Mouse (Mus musculus) neural tube, embryonic 14.5 days (tissue): ENCODE data around the gene Synj2bp. TPM values are rescaled to one million over a fixed set of nuclear protein-coding genes. Genes with fewer than 3 reads are reported as not detected.
"Not testable (repeated sequence)": the region's sequence is repeated elsewhere in the genome, so short reads cannot be mapped to it uniquely, and the experiment has no call there.

Experiments used
- ATAC-seq: fragments of 200-750 bp; cut with Nextera tagmentation; 2 replicates; pipeline ENCODE4 v1.8.0; 2017; ENCODE audit warnings: low read depth, mild to moderate bottlenecking, moderate TSS enrichment, moderate library complexity
- H3K27ac ChIP-seq: fragments of 300-500 bp; sonication (generic); 2 replicates; pipeline ENCODE4 v1.5.1; 2014; ENCODE audit warnings: low read depth, mild to moderate bottlenecking, control low read depth, low read length, moderate library complexity, mixed read lengths
- H3K27me3 ChIP-seq: fragments of 300-500 bp; sonication (generic); 2 replicates; pipeline ENCODE4 v1.6.1; 2014; ENCODE audit warnings: low read length; ENCODE audit not compliant: control insufficient read depth, insufficient read depth
- H3K36me3 ChIP-seq: fragments of 300-500 bp; sonication (generic); 2 replicates; pipeline ENCODE4 v1.6.1; 2014; ENCODE audit warnings: low read length, mixed read lengths; ENCODE audit not compliant: control insufficient read depth, insufficient read depth
- H3K4me1 ChIP-seq: fragments of 300-500 bp; sonication (generic); 2 replicates; pipeline ENCODE4 v1.6.1; 2014; ENCODE audit warnings: low read length; ENCODE audit not compliant: control insufficient read depth, insufficient read depth
- H3K4me2 ChIP-seq: fragments of 300-500 bp; sonication (generic); 2 replicates; pipeline ENCODE4 v1.6.1; 2014; ENCODE audit warnings: mild to moderate bottlenecking, low read depth, low read length, control low read depth
- H3K4me3 ChIP-seq: fragments of 300-500 bp; sonication (generic); 2 replicates; pipeline ENCODE4 v1.5.1; 2014; ENCODE audit warnings: low read depth, low read length, control low read depth, mixed read lengths
- H3K9ac ChIP-seq: fragments of 300-500 bp; sonication (generic); replicated peaks from 2 replicates; pipeline ENCODE4 v1.6.1; 2014; ENCODE audit warnings: low read depth, mild to moderate bottlenecking, control low read depth, low read length, mixed read lengths
- H3K9me3 ChIP-seq: fragments of 300-500 bp; sonication (generic); 2 replicates; pipeline ENCODE4 v1.6.1; 2016; ENCODE audit warnings: low read length; ENCODE audit not compliant: control insufficient read depth
- WGBS: fragments of 180-500 bp; shearing (Covaris S2); extraction: QIAGEN DNeasy Blood & Tissue Kit; methylation state at CpG from one replicate; pipeline ENCODE4 v1.1.7; 2014; 5-methylcytosine and 5-hydroxymethylcytosine counted together
- polyA plus RNA-seq: library from polyadenylated mRNA; unstranded; fragments of >200 nt; fragmentation: Nextera tagmentation; extraction: Ambion mirVana; gene quantifications from 2 replicates; pipeline ENCODE4 v1.2.1, GENCODE M21; 2014

Gene Synj2bp
- polyA plus RNA-seq = 37.1 and 40.5 TPM in 2 replicates

DNA sequence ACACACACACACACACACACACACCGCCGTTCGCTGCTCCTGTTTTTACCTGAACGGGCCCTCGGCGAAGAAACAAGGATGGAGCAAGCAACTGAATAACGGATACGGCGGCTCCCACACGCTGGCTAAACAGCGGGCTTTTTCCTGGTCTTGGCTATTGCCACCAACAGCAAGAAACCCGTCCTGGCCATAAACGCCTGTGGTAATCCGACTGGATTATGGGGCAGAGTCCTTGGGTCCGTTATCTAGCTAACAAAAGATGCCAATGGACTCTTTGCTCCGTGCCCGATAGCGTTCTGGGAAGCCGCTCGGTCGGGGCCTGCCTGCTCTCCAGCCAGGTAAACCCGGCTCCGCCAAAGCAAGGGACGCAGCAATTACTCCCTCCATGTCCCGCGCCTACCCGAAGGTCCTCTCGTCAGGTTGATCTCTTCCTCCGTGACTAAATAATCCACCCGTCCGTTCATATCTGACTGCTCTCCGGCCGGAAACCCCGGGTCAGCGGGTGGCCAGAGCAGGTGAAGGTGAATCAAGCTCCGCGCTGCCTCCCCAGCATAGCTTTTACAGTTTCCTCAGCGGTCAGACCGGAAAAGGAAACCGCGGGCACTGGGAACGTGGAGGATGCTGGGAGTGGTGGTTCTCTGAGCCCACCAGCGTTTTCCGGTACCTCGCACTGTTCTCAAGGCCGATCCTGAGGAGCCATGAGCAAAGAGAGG is at the start of gene Synj2bp, which contains the start of gene Gm20498:
Gene Synj2bp (minus strand): TSS at position 596 of the 713 bp plus-strand sequence.
Gene Gm20498 (minus strand): TSS at position 590 of the 713 bp plus-strand sequence.
- peak within 1 kb of the TSS; percentile 69; the same call in 1 of the 2 replicates for H3K27ac ChIP-seq

GRCm38 (mm10) chr12:81568374-81568773 is 35.7 kb upstream of the Synj2bp start, which contains the start of gene Adam21:
Gene Adam21, minus strand, starts transcription at chr12:81568474.
- Histone ChIP-seq H3K4me3 (no peak within 1 kb of the TSS), H3K4me2 (no peak within 1 kb of the TSS), H3K36me3 (peaks cover 3% of the 10 kb centered on the region; the same call in 1 of the 2 replicates), H3K27me3 (no peaks in the 10 kb centered on the region), H3K9ac (no peak within 1 kb of the TSS), H3K4me1 (no peaks in the 10 kb centered on the region), H3K9me3 (no peaks in the 10 kb centered on the region), H3K27ac (no peak within 1 kb of the TSS)
- WGBS = 89% methylated on average over 1 of the region's 1 CpGs
- ATAC-seq = no peak

More for the DNA sequence above, at the start of gene Synj2bp, which contains the start of gene Gm20498:
- Histone ChIP-seq H3K4me2 (peak within 1 kb of the TSS; percentile 65), H3K4me1 (peaks cover 7% of the 10 kb centered on the region; the same call in 1 of the 2 replicates), H3K27me3 (no peaks in the 10 kb centered on the region), H3K9me3 (no peaks in the 10 kb centered on the region), H3K36me3 (no peaks in the 10 kb centered on the region), H3K4me3 (peak within 1 kb of the TSS; percentile 79), H3K9ac (peak within 1 kb of the TSS; percentile 76)
- 0% methylated on average over 46 of the region's 46 CpGs for WGBS
- peak; percentile 97 for ATAC-seq

GRCm38 (mm10) chr12:81567931-81568330 is 35.2 kb upstream of the Synj2bp start:
- no peak overlapping the region for H3K27ac ChIP-seq
- no peaks in the 10 kb centered on the region for H3K4me1 ChIP-seq
- peaks cover 3% of the 10 kb centered on the region; the same call in 1 of the 2 replicates for H3K36me3 ChIP-seq
- H3K27me3 ChIP-seq = no peaks in the 10 kb centered on the region
- no peak for ATAC-seq
- no peaks in the 10 kb centered on the region for H3K9me3 ChIP-seq
- 87% methylated on average over 5 of the region's 5 CpGs for WGBS
- H3K4me2 ChIP-seq = no peak overlapping the region
- no peak overlapping the region for H3K4me3 ChIP-seq
- no peak overlapping the region for H3K9ac ChIP-seq

DNA sequence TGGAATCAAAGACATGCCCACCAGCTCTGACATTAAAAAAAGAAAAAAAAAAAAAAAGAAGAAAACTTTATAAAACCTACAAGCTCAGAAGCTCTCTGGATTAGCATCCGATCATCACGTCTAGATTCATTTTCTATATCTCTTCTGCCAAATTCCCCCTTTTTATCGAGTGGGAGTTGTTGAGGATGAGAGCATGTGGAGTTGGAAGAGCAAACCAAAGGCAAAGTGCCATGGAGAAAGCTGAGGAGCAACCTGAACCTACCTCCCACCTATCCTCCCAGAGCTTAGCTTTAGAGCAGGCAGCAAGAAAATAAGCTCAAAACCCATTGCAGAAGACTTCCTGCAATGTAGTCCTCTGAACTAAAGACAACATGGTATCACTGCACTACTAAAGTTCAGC is 31.5 kb upstream of the Synj2bp start:
- WGBS = 94% methylated on average over 3 of the region's 3 CpGs
- H3K27ac ChIP-seq = no peak overlapping the region
- no peak overlapping the region for H3K4me3 ChIP-seq
- ATAC-seq = no peak
- H3K4me1 ChIP-seq = no peaks in the 10 kb centered on the region
- no peaks in the 10 kb centered on the region for H3K9me3 ChIP-seq
- no peak overlapping the region for H3K4me2 ChIP-seq
- peaks cover 3% of the 10 kb centered on the region; the same call in 1 of the 2 replicates for H3K36me3 ChIP-seq
- no peaks in the 10 kb centered on the region for H3K27me3 ChIP-seq
- H3K9ac ChIP-seq = no peak overlapping the region

DNA sequence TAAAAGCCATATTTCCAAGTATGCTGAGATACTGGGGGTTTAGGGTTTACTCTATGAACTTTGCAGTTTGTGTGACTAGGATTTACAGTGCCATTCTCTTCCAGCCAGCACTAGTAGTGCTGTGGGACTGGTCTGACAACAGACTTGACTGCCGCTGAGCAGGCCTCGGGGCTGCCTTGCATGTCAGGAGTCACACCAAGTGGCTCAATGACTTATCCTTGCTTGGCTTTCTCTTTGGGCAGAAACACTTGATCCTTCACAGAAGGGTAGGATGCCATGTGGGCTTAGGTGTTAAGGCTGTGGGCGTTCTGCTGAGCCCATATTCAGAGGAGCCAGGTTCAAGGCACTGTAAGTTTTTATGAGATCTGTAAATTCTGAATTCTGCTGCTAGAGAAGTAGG is 16.6 kb upstream of the Synj2bp start:
- Histone ChIP-seq H3K27ac (no peak overlapping the region), H3K4me2 (no peak overlapping the region), H3K27me3 (no peaks in the 10 kb centered on the region), H3K9ac (no peak overlapping the region), H3K9me3 (no peaks in the 10 kb centered on the region), H3K4me1 (no peaks in the 10 kb centered on the region), H3K4me3 (no peak overlapping the region), H3K36me3 (no peaks in the 10 kb centered on the region)
- ATAC-seq = no peak
- 92% methylated on average over 3 of the region's 3 CpGs for WGBS

DNA sequence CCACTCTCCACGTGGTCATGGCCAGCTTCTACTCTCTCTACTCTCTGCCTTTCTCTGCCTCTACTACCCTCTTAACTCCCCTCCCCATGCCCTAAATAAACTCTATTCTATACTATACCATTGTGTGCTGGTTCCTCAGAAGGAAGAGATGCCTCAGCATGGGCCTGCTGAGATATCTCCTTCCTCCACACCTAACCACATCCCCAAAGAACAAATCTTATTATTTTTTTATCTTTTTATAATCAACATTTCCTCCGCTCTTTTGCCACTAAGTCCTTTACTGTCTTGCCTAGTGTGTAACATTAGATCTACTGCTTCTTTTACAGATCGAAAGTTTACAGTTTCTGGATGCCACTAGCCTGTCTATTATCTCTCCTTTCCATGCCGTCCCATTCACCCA is 14.5 kb upstream of the Synj2bp start:
- WGBS = 76% methylated on average over 4 of the region's 4 CpGs
- Histone ChIP-seq H3K4me1 (no peaks in the 10 kb centered on the region), H3K9ac (no peak overlapping the region), H3K27me3 (no peaks in the 10 kb centered on the region), H3K36me3 (no peaks in the 10 kb centered on the region), H3K4me3 (no peak overlapping the region), H3K4me2 (no peak overlapping the region), H3K9me3 (no peaks in the 10 kb centered on the region), H3K27ac (no peak overlapping the region)
- no peak for ATAC-seq

DNA sequence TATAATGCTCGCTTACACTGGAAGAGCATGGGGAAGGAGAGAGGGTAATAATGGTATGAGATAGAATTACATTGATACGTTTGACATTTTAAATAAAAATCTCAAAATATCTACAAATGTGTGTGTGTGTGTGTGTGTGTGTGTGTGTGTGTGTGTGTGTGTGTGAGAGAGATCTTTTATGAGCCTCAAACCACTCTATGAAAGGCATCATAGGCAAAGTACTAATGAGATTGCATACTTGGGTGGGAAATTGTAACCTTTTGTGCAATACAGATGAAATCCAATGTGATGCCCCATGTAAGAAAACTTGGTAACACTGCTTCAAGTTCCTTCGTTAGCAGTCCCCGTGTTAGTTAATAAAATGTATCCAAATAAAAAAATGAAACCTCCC is 313 bp upstream of the Synj2bp start:
- 27% methylated on average over 4 of the region's 4 CpGs for WGBS
- no peaks in the 10 kb centered on the region for H3K36me3 ChIP-seq

DNA sequence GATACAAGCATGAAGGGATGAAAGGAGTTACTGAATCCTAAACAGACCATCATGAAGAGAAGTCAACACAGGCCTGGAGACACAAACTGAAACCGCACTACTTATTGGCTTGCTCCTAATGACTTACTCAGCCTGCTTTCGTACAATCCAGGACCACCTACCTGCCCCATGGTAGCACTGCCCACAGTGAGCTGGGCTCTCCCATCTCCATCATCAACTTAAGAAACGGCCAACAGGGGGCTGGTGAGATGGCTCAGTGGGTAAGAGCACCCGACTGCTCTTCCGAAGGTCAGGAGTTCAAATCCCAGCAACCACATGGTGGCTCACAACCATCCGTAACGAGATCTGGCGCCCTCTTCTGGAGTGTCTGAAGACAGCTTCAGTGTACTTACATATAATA is 2.1 kb downstream of the Synj2bp start:
- H3K36me3 ChIP-seq, H3K27ac ChIP-seq, H3K4me1 ChIP-seq, H3K9ac ChIP-seq, ATAC-seq, H3K27me3 ChIP-seq, H3K4me3 ChIP-seq, H3K4me2 ChIP-seq, H3K9me3 ChIP-seq: not testable (repeated sequence)
- WGBS = 85% methylated on average over 5 of the region's 8 CpGs

More for the DNA sequence above, 313 bp upstream of the Synj2bp start:
- peak; percentile 56 for ATAC-seq
- Histone ChIP-seq H3K9me3 (no peaks in the 10 kb centered on the region), H3K4me1 (peaks cover 7% of the 10 kb centered on the region; the same call in 1 of the 2 replicates), H3K4me2 (peak overlapping the region; percentile 65), H3K4me3 (peak overlapping the region; percentile 79), H3K27me3 (no peaks in the 10 kb centered on the region), H3K27ac (no peak overlapping the region; the same call in 1 of the 2 replicates), H3K9ac (peak overlapping the region; percentile 76)

DNA sequence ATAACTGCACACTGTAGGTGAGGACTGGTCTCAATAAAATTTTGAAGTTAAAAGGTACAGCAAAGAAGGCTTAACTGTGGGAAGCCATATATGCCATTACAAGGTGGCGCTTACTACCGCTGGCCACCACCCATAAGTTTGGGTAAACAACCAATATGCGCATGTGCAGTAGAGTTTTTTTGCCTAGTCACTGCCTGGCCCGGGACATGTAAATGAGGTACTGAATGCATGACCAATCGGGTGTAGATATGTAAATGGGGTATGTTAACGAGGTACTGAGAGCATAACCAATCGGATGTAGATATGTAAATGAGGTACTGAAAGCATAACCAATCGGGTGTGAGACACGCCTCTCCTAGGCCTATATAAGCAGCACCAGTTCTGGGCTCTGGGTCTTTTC is 35.8 kb downstream of the Synj2bp start:
- WGBS = 94% methylated on average over 9 of the region's 9 CpGs
- H3K4me1 ChIP-seq, H3K27me3 ChIP-seq, H3K36me3 ChIP-seq, H3K4me2 ChIP-seq, H3K4me3 ChIP-seq, ATAC-seq, H3K27ac ChIP-seq, H3K9me3 ChIP-seq, H3K9ac ChIP-seq: not testable (repeated sequence)
